Mouse (Mus musculus) midbrain, embryonic 12.5 days (tissue): ENCODE data around the gene P4ha2. TPM values are rescaled to one million over a fixed set of nuclear protein-coding genes. Genes with fewer than 3 reads are reported as not detected.

Experiments used
- ATAC-seq: fragments of 200-750 bp; cut with Nextera tagmentation; 2 replicates; pipeline ENCODE4 v1.8.0; 2017; ENCODE audit warnings: low read depth, moderate TSS enrichment, moderate library complexity; ENCODE audit not compliant: low FRiP score
- H3K27ac ChIP-seq: fragments of 300-500 bp; sonication (generic); replicated peaks from 2 replicates; pipeline ENCODE4 v1.5.1; 2016; ENCODE audit warnings: mild to moderate bottlenecking
- H3K27me3 ChIP-seq: fragments of 300-500 bp; sonication (generic); 2 replicates; pipeline ENCODE4 v1.6.1; 2016; ENCODE audit warnings: mild to moderate bottlenecking
- H3K36me3 ChIP-seq: fragments of 300-500 bp; sonication (generic); 2 replicates; pipeline ENCODE4 v1.6.1; 2016
- H3K4me1 ChIP-seq: fragments of 300-500 bp; sonication (generic); 2 replicates; pipeline ENCODE4 v1.6.1; 2016
- H3K4me2 ChIP-seq: fragments of 300-500 bp; sonication (generic); replicated peaks from 2 replicates; pipeline ENCODE4 v1.6.1; 2016; ENCODE audit warnings: mild to moderate bottlenecking, moderate library complexity
- H3K4me3 ChIP-seq: fragments of 300-500 bp; sonication (generic); 2 replicates; pipeline ENCODE4 v1.5.1; 2016; ENCODE audit warnings: mild to moderate bottlenecking
- H3K9ac ChIP-seq: fragments of 300-500 bp; sonication (generic); replicated peaks from 2 replicates; pipeline ENCODE4 v1.6.1; 2016; ENCODE audit warnings: mild to moderate bottlenecking, moderate library complexity
- H3K9me3 ChIP-seq: fragments of 300-500 bp; sonication (generic); 2 replicates; pipeline ENCODE4 v1.6.1; 2016; ENCODE audit warnings: mild to moderate bottlenecking
- WGBS: fragments of 180-500 bp; shearing (Covaris S2); methylation state at CpG from one replicate; pipeline ENCODE4 v1.1.7; 2016; 5-methylcytosine and 5-hydroxymethylcytosine counted together
- polyA plus RNA-seq: library from polyadenylated mRNA; unstranded; fragments of >200 nt; fragmentation: Nextera tagmentation; extraction: Ambion mirVana; gene quantifications from 2 replicates; pipeline ENCODE4 v1.2.1, GENCODE M21; 2016

The P4ha2 gene
- polyA plus RNA-seq, 1 experiment from 2014 or later = 21.0 TPM

DNA sequence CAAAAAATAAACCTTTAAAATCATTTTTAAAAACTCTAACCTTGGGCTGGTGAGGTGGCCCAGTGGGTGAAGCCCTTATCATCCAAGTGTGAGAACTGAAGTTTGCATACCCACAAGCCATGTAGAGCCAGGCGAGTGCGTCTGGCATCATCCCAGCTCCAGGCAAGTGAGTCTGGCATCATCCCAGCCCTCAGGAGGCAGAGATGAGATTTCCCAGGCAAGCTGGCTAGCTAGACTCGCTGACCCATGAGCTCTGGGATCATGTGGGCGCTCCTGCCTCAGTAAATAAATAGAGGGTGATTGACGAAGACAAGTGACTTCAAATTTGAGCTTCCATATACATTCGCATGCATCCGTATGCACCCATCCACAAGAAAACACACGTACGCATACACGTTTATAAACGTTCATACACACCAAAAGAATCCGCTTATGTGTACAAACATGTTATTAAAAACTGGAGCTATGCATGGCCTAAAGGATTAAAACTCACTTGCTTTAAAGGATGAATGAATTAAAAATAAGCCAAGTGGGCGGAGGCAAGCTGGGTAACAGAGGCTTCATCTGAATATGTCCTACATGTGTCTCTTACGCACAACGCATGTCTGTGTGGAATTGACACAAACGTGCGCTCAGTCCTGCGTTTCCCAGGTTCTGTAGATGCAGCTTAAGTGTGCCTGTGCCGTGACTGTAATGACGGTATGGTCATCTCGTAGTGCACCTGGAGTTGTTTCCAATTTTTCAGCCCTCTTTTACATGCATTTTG lies 12.3 kb downstream of the P4ha2 start:
- no peaks in the 10 kb centered on the region for H3K9me3 ChIP-seq
- peaks cover 27% of the 10 kb centered on the region for H3K4me1 ChIP-seq
- peak overlapping the region; percentile 85 for H3K27ac ChIP-seq
- 77% methylated on average over 21 of the region's 21 CpGs for WGBS
- no peak overlapping the region; the same call in 1 of the 2 replicates for H3K9ac ChIP-seq
- no peak overlapping the region for H3K4me3 ChIP-seq
- H3K27me3 ChIP-seq = no peaks in the 10 kb centered on the region
- H3K4me2 ChIP-seq = peak overlapping the region; percentile 32
- no peaks in the 10 kb centered on the region for H3K36me3 ChIP-seq
- no peak for ATAC-seq

DNA sequence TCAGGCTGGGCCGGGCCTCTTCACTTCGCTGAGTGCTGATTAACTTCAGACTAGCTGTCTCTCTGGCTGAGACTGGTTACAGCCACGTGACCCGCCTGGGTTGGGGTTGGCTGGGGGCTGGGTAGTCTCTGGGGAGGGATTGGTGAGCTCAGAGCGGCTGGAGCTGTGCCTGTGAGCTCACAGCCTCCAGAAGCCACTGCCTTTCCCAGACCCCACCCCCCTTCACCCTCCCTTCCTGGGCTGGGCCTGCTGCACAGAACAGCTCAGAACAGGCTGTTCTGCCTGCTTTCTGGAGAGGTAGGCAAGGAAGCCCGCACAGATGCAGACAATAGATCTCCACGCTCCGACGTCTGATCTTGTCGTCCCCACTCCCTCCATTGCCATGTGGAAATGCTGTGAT lies 13.0 kb downstream of the P4ha2 start:
- Histone ChIP-seq H3K9ac (peak overlapping the region; percentile 34; the same call in 1 of the 2 replicates), H3K9me3 (no peaks in the 10 kb centered on the region), H3K4me1 (peaks cover 27% of the 10 kb centered on the region), H3K27ac (peak overlapping the region; percentile 85), H3K36me3 (no peaks in the 10 kb centered on the region), H3K4me3 (no peak overlapping the region), H3K4me2 (peak overlapping the region; percentile 32), H3K27me3 (no peaks in the 10 kb centered on the region)
- WGBS = 0% methylated on average over 9 of the region's 10 CpGs
- peak; percentile 98 for ATAC-seq

DNA sequence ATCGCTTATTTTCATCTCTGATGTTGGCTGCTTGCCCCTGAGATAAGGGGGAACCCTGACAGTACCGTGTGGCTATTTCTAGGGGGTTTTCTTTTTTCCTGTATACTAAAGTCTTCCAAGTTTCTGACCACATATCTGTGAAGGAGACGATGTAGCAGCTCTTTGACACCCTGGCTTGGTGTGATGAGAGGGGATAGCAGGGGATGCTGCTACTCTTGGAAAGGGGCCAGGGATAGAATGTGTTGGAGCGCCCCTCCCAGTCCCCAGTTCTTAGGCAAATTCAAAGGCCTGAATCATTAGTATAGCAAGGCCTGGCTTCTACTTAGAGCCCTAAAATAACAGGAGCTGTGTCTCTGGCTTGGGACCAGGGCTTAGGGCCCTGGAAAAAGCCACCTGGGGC lies 13.5 kb downstream of the P4ha2 start:
- ATAC-seq = 0 out of 2 replicates have a peak, but pooled peaks have one; percentile 4
- 46% methylated on average over 4 of the region's 4 CpGs for WGBS
- no peak overlapping the region for H3K4me3 ChIP-seq

DNA sequence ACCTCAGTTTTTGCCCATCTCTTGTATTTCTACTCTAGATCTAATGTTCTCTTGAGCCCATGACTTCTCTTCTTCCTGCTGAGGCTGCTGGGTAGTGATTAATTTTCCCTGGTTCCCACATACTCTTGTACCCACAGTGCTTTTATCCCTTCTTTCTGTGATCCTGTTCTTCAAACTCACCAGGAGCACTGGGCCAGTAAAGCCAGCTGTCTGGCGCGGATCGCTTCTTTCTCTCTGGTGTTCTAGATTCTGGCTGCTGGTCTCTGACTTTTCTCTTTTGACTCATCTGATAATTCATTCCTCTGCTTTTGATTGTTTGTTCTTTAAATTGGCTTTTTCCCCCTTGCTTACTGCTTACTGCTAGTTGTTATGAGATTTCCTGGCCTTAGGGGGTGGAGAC lies 14.9 kb downstream of the P4ha2 start:
- H3K4me3 ChIP-seq = no peak overlapping the region
- peaks cover 27% of the 10 kb centered on the region for H3K4me1 ChIP-seq
- H3K36me3 ChIP-seq = no peaks in the 10 kb centered on the region
- ATAC-seq = no peak
- no peaks in the 10 kb centered on the region for H3K9me3 ChIP-seq
- no peak overlapping the region for H3K27ac ChIP-seq
- H3K9ac ChIP-seq = no peak overlapping the region
- WGBS = 93% methylated on average over 3 of the region's 3 CpGs
- no peaks in the 10 kb centered on the region for H3K27me3 ChIP-seq
- H3K4me2 ChIP-seq = no peak overlapping the region

More for the DNA sequence above, 13.5 kb downstream of the P4ha2 start:
- Histone ChIP-seq H3K27ac (peak overlapping the region; percentile 85), H3K4me1 (peaks cover 27% of the 10 kb centered on the region), H3K9ac (peak overlapping the region; percentile 34), H3K36me3 (no peaks in the 10 kb centered on the region), H3K27me3 (no peaks in the 10 kb centered on the region), H3K9me3 (no peaks in the 10 kb centered on the region), H3K4me2 (peak overlapping the region; percentile 32)

DNA sequence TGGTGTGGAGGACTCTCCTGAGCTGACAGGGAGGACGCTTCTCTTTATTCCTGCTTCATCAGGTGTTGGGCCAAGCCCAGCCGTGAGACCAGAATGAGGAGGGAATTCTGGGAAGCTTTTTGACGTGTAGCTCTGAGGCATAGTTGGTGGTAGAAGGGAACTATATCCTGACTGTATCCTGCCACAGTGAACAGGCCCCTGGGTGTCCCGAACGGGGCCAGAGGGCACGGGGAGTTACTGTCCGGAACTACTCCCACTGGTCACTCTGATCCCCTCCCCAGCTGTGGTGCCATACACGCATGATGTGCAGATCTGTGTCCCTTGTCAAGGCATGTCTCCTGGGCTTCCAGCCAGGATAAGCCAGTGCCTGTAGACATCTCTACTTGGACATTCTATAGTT lies 15.4 kb downstream of the P4ha2 start:
- H3K9ac ChIP-seq = no peak overlapping the region
- 86% methylated on average over 8 of the region's 8 CpGs for WGBS
- ATAC-seq = no peak
- peaks cover 27% of the 10 kb centered on the region for H3K4me1 ChIP-seq
- no peak overlapping the region for H3K4me2 ChIP-seq
- no peak overlapping the region for H3K27ac ChIP-seq
- H3K36me3 ChIP-seq = no peaks in the 10 kb centered on the region
- H3K9me3 ChIP-seq = no peaks in the 10 kb centered on the region
- no peak overlapping the region for H3K4me3 ChIP-seq
- H3K27me3 ChIP-seq = no peaks in the 10 kb centered on the region

DNA sequence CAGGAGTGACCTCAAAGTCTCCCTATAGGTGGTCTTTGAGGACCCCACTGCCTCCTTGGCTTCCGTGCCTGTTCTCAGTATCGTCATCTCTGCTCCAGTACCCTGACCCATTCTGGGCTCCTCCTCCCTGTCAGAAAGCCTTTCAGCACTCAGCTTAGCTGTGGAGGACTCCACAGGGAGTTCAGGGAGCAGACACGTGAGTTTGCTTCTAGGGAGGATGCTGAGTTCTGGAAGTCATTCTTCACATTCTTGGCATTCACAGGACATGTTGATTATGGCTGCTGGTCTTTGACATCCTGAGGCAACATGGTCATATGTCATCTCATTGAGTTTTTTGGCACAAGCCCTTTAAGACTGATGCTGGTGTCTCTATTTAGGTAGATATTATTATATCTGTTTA lies 16.0 kb downstream of the P4ha2 start:
- 43% methylated on average over 3 of the region's 3 CpGs for WGBS
- Histone ChIP-seq H3K4me1 (peaks cover 27% of the 10 kb centered on the region), H3K9ac (no peak overlapping the region), H3K27ac (no peak overlapping the region), H3K4me2 (no peak overlapping the region), H3K27me3 (no peaks in the 10 kb centered on the region), H3K9me3 (no peaks in the 10 kb centered on the region), H3K36me3 (no peaks in the 10 kb centered on the region), H3K4me3 (no peak overlapping the region)
- ATAC-seq = no peak

DNA sequence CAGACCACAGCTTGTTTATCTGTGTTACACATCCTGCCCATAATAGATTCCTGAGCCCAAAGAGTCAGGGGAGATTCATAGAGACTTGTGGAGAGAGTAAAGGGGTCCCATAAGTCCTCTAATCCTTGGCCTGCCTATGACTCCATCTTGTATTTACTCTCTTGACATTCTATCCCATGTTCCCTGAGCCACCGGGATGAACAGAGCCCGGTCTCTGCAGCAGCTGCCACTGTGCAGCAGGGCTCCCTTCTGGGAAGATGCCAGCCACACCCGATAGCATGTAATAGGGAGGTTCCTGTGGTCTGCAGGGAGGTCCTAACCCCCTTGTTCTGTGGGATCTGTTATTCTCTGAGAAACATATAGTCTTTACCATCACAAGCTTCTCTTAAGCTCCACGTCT lies 16.5 kb downstream of the P4ha2 start:
- H3K4me2 ChIP-seq = no peak overlapping the region
- H3K27me3 ChIP-seq = no peaks in the 10 kb centered on the region
- no peaks in the 10 kb centered on the region for H3K9me3 ChIP-seq
- H3K4me1 ChIP-seq = peaks cover 27% of the 10 kb centered on the region
- no peak overlapping the region for H3K4me3 ChIP-seq
- H3K9ac ChIP-seq = no peak overlapping the region
- ATAC-seq = no peak
- no peak overlapping the region for H3K27ac ChIP-seq
- WGBS = 81% methylated on average over 4 of the region's 4 CpGs
- H3K36me3 ChIP-seq = no peaks in the 10 kb centered on the region

DNA sequence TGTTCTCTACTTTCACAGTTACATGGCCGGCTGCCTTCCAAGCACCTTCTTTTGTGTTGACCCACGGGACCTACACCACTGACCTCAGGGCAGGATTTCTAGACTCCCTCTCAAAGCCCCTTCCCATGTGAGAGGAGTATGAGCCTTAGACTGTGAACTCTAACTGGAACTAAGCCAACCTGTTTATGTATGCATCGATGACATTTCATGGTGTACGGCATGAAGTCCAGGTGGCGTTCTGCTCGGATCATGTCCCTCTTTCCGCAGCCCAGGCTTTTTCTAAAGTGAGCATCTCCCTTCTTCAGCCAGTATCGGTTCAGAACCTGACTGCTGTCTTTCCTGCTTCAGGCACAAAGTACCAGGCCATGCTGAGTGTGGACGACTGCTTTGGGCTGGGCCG lies 17.2 kb downstream of the P4ha2 start:
- Histone ChIP-seq H3K36me3 (no peaks in the 10 kb centered on the region), H3K4me3 (no peak overlapping the region), H3K9ac (no peak overlapping the region), H3K9me3 (no peaks in the 10 kb centered on the region), H3K4me2 (no peak overlapping the region), H3K27me3 (no peaks in the 10 kb centered on the region), H3K4me1 (peaks cover 26% of the 10 kb centered on the region), H3K27ac (no peak overlapping the region)
- no peak for ATAC-seq
- 89% methylated on average over 10 of the region's 10 CpGs for WGBS

DNA sequence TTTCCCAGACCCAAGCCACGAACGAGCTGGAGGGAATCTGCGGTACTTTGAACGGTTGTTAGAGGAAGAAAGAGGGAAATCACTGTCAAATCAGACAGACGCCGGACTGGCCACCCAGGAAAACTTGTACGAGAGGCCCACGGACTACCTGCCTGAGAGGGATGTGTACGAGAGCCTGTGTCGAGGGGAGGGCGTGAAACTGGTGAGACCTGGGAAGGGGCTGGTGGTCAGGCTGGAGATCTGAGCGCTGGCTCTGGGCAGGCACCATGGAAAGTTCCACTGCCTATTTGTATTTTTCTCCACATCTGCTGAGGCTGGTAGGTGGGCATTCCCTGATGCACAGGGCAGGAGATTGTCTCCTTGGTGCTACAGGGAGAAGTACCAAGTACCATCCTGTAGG lies 19.2 kb downstream of the P4ha2 start:
- Histone ChIP-seq H3K4me2 (no peak overlapping the region), H3K9ac (no peak overlapping the region)
- WGBS = 92% methylated on average over 12 of the region's 12 CpGs

DNA sequence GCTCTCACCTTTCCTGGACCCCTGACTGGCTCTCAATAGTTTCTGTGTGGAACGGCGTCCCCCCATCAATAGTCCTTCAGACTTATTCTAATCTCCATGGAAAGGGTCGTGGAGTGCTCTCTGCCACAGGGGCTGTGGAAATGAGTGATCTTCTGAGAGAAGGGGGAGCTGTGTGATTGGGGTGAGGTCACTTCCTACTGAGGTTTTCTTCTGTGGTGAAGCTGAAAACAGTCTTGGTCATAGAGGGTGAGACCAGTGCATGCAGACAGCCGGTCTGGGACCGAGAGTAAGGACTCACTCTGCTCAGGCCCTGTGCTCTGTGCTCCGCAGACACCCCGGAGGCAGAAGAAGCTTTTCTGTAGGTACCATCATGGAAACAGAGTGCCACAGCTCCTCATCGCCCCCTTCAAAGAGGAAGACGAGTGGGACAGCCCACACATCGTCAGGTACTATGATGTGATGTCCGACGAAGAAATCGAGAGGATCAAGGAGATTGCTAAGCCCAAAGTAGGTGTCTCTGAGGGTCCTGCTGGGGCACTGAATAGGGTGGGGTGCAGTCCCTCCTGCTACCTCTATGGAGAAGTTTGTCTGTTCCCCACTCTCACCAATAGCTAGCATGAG lies 20.0 kb downstream of the P4ha2 start:
- H3K27ac ChIP-seq = no peak overlapping the region
- H3K9ac ChIP-seq = no peak overlapping the region
- H3K4me1 ChIP-seq = 0 out of 2 replicates have a peak, but pooled peaks cover 5% of the 10 kb centered on the region
- 87% methylated on average over 13 of the region's 13 CpGs for WGBS
- no peak for ATAC-seq
- H3K27me3 ChIP-seq = no peaks in the 10 kb centered on the region
- H3K4me2 ChIP-seq = no peak overlapping the region
- no peaks in the 10 kb centered on the region for H3K9me3 ChIP-seq
- no peak overlapping the region for H3K4me3 ChIP-seq
- H3K36me3 ChIP-seq = no peaks in the 10 kb centered on the region

More for the DNA sequence above, 19.2 kb downstream of the P4ha2 start:
- H3K9me3 ChIP-seq = no peaks in the 10 kb centered on the region
- ATAC-seq = no peak
- no peaks in the 10 kb centered on the region for H3K27me3 ChIP-seq
- H3K4me1 ChIP-seq = 0 out of 2 replicates have a peak, but pooled peaks cover 8% of the 10 kb centered on the region
- no peak overlapping the region for H3K4me3 ChIP-seq
- H3K27ac ChIP-seq = no peak overlapping the region
- no peaks in the 10 kb centered on the region for H3K36me3 ChIP-seq

DNA sequence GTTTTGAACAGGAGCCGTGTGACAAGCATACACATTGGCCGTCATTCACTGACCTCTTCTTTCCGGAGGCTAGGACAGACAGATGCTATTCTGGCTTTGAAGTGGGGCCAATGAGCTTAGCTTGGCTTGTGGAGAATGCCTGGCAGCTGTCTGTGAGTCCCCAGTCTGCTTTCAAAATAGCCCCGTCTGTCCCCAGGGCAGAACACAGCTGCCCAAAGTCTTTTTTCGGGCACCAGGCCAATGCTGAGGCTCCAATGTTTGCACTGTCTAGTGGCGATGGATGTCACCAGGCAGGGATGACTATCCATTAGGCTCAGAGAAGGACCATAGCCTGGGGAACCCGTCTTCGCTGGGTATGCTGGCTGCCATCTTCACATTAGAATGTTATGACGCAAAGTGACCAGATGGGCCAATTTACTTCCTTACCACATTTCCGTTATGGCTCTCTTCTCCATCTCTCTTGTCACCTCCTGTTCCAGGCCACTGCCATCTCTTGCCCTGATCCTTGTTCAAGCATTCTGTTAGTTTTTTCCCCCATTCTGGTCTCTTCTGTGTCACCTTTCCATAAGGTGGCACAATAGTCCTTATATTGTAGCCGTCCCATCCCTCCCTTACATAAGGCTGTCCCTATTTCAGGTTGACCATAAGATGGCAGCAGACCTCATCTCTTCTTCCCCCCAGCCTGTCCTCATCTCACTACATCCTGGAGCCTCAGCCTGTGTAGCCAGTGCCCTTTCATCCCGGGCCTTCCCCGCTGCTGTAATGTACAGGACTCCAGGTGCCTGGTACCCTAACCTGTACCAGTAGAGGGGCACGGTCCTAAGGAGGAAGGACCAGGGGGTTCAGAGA lies 22.7 kb downstream of the P4ha2 start:
- Histone ChIP-seq H3K4me3 (no peak overlapping the region), H3K27ac (no peak overlapping the region), H3K4me1 (0 out of 2 replicates have a peak, but pooled peaks cover 4% of the 10 kb centered on the region), H3K9ac (no peak overlapping the region), H3K36me3 (no peaks in the 10 kb centered on the region), H3K4me2 (no peak overlapping the region), H3K27me3 (no peaks in the 10 kb centered on the region), H3K9me3 (no peaks in the 10 kb centered on the region)
- 0 out of 2 replicates have a peak, but pooled peaks have one; percentile 34 for ATAC-seq
- 70% methylated on average over 14 of the region's 14 CpGs for WGBS
